Mouse (Mus musculus) midbrain, embryonic 11.5 days (tissue): ENCODE measurements around the gene Scarb2. TPM values are rescaled to one million over a fixed set of nuclear protein-coding genes. Genes with fewer than 3 reads are reported as not detected.

Experiments used
- ATAC-seq: fragments of 200-750 bp; cut with Nextera tagmentation; 2 replicates; pipeline ENCODE4 v1.8.0; 2017; ENCODE audit warnings: moderate TSS enrichment, moderate library complexity; ENCODE audit not compliant: low FRiP score
- DNase-seq: peaks from one replicate; pipeline ENCODE4 v3.0.0; 2015; ENCODE audit warnings: low spot score; ENCODE audit errors: missing footprints
- H3K27ac ChIP-seq: fragments of 300-500 bp; sonication (generic); 2 replicates; pipeline ENCODE4 v1.5.1; 2014; ENCODE audit warnings: low read depth, low read length
- H3K27me3 ChIP-seq: fragments of 300-500 bp; sonication (generic); 2 replicates; pipeline ENCODE4 v1.6.1; 2014; ENCODE audit warnings: mild to moderate bottlenecking, low read length, moderate library complexity, mixed read lengths; ENCODE audit not compliant: control insufficient read depth, insufficient read depth
- H3K36me3 ChIP-seq: fragments of 300-500 bp; sonication (generic); 2 replicates; pipeline ENCODE4 v1.6.1; 2014; ENCODE audit warnings: mild to moderate bottlenecking, low read length, moderate library complexity, mixed read lengths; ENCODE audit not compliant: control insufficient read depth, insufficient read depth
- H3K4me1 ChIP-seq: fragments of 300-500 bp; sonication (generic); 2 replicates; pipeline ENCODE4 v1.6.1; 2014; ENCODE audit warnings: low read length; ENCODE audit not compliant: control insufficient read depth, insufficient read depth
- H3K4me2 ChIP-seq: fragments of 300-500 bp; sonication (generic); 2 replicates; pipeline ENCODE4 v1.6.1; 2014; ENCODE audit warnings: mild to moderate bottlenecking, moderate library complexity
- H3K4me3 ChIP-seq: fragments of 300-500 bp; sonication (generic); 2 replicates; pipeline ENCODE4 v1.5.1; 2014; ENCODE audit warnings: low read depth, low read length
- H3K9ac ChIP-seq: fragments of 300-500 bp; sonication (generic); 2 replicates; pipeline ENCODE4 v1.6.1; 2014; ENCODE audit warnings: low read length
- H3K9me3 ChIP-seq: fragments of 300-500 bp; sonication (generic); 2 replicates; pipeline ENCODE4 v1.6.1; 2016; ENCODE audit warnings: low read length; ENCODE audit not compliant: control insufficient read depth
- WGBS: fragments of 180-500 bp; shearing (Covaris S2); extraction: QIAGEN DNeasy Blood & Tissue Kit; methylation state at CpG from one replicate; pipeline ENCODE4 v1.1.7; 2014; 5-methylcytosine and 5-hydroxymethylcytosine counted together
- microRNA-seq: library from miRNA; unstranded; fragments of <30 nt; microRNA quantifications from one replicate; pipeline ENCODE4, GENCODE M21; 2017
- polyA plus RNA-seq: library from polyadenylated mRNA; unstranded; fragments of >200 nt; fragmentation: Nextera tagmentation; extraction: Ambion mirVana; gene quantifications from 2 replicates; pipeline ENCODE4 v1.2.1, GENCODE M21; 2014

The Scarb2 gene
- polyA plus RNA-seq, 1 experiment from 2014 or later, result 11.2 TPM

GRCm38 (mm10) chr5:92392542-92392941, 114.1 kb downstream of the Scarb2 start:
- DNase-seq (no peak), ATAC-seq (no peak)
- Histone ChIP-seq H3K27me3 (peaks cover 13% of the 10 kb centered on the region), H3K4me1 (no peaks in the 10 kb centered on the region), H3K4me2 (peak overlapping the region; percentile 27), H3K9me3 (no peaks in the 10 kb centered on the region), H3K27ac (no peak overlapping the region), H3K36me3 (no peaks in the 10 kb centered on the region), H3K4me3 (peak overlapping the region; percentile 17), H3K9ac (no peak overlapping the region)
- WGBS, result 50% methylated on average over 18 of the region's 18 CpGs

Small RNA genes within 50 kb of the gene (microRNA-seq; reads per million reads assigned to microRNA genes)
- gene Mir6415, result not detected

Other genes with a start within 250 kb of the Scarb2 start
- gene Naaa, start 228.7 kb downstream of the Scarb2 start, polyA plus RNA-seq, result 4.6 and 5.4 TPM in 2 replicates
- gene Sdad1, start 196.4 kb downstream of the Scarb2 start, polyA plus RNA-seq, result 40.4 and 40.9 TPM in 2 replicates
- not detected in 2 replicates for gene Cxcl9, start 178.8 kb downstream of the Scarb2 start, polyA plus RNA-seq
- 0.78 and 2.5 TPM in 2 replicates for gene Art3, start 175.0 kb downstream of the Scarb2 start, polyA plus RNA-seq
- 0.33 and 0.54 TPM in 2 replicates for gene Cxcl10, start 157.9 kb downstream of the Scarb2 start, polyA plus RNA-seq
- gene Nup54, start 71.6 kb downstream of the Scarb2 start, polyA plus RNA-seq, result 65.6 and 67.1 TPM in 2 replicates
- not detected in 2 replicates for gene Fam47e, start 48.2 kb upstream of the Scarb2 start, polyA plus RNA-seq
- gene Stbd1, start 96.2 kb upstream of the Scarb2 start, polyA plus RNA-seq, result 6.0 and 6.8 TPM in 2 replicates
- 0.92 and 1.1 TPM in 2 replicates for gene Ccdc158, start 168.4 kb upstream of the Scarb2 start, polyA plus RNA-seq
- 6.0 and 6.2 TPM in 2 replicates for gene Shroom3, start 176.6 kb upstream of the Scarb2 start, polyA plus RNA-seq